Mouse (Mus musculus) cerebellum, postnatal 10 days (tissue): Measurements from ENCODE around the gene Gch1.

Experiments used
- DNase-seq, 2 experiments: peaks; one replicate each; pipeline ENCODE4 v3.0.0; 2021; ENCODE audit warnings: mixed read lengths in 2 of 2

Gch1 gene

DNA sequence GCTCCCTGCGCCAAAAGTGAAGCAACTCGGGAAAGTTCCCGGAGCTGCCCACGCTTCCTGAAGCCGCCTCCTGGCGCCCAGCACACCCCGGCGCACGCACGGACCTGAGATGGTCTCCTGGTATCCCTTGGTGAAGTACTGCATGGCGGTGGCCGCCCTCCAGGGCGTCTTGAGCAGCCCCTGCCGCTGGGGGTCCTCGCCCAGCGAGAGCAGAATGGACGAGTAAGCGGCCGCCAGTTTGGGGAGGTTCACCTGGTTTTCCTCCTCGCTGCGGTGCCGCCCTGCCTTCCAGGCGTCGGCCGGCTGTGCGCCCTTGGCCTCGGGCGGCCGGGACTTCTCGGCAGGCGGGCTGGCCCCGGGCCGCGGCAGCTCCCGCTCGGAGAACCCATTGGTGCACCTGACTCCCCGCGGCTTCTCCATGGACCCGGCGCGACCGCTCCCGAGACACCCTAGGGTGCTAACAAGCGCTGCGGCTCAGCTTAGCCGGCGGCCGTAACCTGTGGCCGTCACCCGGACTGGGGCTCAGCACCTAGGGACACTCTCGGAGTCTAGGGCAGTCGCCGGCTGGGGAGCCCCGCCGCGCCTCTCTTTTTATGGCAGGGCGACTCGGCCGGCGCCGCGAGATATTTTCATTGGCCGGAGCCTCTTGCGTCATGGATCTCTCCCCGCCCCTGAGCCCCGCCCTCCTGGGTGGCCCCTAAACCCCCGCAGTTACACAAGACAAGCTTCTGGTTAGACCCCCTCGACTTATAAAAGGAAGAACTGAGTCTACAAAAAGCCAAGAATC is at the start of gene Gch1:
Gene Gch1, minus strand, starts transcription at position 566 of the 787 bp plus-strand sequence.
- peak; percentile 76 to 85 for DNase-seq

DNA sequence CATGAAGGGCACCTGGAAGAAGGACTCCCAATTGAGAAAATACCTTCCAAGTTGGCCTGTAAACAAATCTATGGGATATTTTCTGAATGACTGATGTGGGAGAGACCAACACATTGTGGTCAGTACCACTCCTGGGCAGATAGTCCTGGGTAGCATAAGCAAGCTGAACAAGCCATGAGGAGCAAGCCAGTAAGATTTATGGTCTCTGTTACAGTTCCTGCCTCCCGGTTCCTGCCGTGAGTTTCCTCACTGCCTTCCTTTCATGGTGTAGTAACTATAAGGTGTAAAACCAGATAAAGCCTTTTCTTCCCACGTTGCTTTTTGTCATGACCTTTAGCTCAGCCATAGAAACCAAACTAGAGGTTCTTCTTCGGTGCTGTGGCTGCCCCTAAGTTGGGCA is 48.1 kb upstream of the Gch1 start:
- no peak for DNase-seq

DNA sequence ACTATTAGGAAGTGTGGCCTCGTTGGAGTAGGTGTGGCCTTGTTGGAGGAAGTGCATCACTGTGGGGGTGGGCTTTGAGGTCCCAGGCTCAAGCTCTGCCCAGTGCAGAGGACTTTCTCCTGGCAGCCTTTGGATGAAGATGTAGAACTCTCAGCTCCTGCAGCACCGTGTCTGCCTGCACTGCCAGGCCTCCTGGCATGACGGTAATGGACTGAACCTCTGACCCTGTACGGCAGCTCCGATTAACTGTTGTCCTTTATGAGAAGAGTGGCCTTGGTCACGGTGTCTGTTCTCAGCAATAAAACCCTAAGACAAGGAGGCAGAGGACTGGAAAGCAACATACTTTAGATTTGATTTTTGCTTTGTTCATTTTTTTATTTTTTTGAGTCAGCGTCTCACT is 47.3 kb upstream of the Gch1 start:
- DNase-seq: no peak

DNA sequence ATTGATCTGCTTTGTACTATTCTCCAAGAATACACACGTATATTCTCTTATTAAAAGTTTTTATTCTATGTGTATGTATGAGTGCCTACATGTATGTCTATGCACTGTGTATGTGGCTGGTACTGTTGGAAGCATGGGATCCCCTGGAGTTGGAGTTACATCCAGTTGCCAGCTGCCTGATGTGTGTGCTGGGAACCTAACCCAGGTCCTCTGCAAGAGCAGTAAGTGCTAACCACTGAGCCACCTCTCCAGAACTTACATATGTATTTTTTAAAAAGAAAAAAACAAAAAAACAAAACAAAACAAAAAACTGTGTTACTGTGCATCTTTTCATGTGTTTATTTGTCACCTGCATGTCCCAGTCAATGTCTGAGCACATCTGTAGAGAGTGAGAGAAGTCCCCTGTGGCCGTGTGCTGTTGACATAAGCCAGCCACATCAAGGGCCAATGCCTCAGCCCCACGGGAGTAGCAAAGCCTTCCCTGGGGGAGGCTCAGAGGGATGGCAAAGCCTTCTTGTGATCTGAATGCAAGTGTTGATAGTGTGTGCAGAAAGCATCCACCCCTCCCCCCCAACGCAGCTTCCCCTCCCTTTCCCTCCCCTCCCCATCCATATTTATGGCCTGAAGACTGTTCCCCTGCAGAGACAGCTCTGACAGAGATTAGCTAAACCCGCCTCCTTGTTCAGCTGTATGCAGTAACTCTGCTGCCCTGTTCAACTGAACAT is 45.5 kb upstream of the Gch1 start:
- DNase-seq: no peak

DNA sequence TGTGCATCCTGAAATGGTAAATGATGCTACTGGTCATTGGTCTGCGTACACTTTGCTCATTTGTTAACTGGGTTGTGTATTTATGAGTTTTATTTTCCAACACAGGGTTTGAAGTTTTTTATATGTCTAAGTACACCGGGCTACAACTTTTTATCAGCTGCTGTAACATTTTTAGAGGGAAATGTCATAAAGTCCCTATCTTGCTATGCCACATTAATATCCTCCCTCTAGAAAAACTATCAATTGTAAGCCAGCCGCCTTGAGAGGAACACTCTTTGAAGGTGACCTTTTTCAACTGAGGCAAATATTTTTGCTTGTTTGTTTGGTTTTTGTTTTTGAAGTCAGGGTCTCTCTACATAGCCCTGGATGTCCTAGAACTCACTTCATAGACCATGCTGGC is 44.8 kb upstream of the Gch1 start:
- DNase-seq: no peak

DNA sequence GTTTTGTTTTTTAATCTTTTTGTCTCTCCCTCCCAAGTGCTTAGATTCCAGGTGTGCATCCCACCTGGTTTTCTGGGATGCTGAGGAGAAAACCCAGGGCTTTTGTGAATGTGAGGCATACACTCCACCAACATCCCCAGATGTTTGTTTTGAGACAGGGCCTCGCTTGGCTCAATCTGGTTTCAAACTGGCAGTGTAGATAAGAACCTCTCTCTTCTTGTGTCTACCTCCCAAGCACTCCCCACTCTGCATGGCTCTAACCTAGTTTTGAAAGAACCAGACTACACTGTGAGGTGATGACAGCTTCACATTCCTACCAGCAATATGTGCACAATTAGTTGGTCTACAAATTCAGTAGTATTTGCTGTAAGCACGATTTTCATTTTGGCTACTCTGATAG is 44.4 kb upstream of the Gch1 start:
- DNase-seq: no peak

DNA sequence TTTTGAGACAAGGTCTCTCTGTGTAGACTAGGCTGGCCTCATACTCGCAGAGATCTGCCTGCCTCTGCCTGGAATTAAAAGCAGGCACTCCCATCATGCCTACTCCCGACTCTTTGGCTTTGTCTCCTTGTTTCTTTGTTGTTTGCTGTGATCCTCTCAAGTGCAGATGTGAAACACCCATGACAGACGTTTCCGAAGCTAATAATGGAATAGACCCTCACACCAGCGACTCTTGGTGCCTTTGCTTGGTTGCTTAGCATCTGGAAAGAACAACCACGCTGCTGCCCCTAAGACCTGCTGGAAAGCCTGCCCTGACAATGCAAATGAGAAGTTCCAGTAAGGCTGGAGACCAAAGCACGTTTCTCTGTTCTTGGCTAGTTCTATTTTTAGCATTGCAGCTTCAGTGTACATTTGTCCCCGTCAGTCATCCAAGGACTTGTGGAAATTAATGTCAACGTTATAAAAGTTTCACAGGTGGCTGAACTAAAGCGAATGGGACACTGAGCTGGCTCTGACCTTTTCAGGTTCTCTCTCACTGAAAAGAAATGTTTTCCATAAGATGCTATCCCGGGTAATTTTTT is 40.7 kb upstream of the Gch1 start:
- DNase-seq: no peak

DNA sequence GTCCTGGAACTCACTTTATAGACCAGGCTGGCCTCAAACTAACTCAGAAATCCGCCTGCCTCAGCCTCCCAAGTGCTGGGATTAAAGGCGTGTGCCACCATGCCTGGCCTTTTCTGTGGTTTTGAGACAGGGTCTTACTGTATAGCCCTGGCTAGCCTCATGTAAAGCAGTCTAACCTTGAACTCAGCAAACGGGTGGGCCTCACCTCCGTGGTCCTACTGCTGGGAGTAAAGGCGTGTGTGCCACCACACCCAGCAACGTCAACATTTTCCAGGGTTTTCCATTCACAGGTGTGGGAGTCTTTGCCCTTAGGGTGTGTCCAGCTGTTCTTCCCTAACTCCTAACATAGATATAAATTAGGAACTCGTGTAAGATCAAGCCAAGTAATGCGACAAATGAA is 36.7 kb upstream of the Gch1 start:
- no peak for DNase-seq

DNA sequence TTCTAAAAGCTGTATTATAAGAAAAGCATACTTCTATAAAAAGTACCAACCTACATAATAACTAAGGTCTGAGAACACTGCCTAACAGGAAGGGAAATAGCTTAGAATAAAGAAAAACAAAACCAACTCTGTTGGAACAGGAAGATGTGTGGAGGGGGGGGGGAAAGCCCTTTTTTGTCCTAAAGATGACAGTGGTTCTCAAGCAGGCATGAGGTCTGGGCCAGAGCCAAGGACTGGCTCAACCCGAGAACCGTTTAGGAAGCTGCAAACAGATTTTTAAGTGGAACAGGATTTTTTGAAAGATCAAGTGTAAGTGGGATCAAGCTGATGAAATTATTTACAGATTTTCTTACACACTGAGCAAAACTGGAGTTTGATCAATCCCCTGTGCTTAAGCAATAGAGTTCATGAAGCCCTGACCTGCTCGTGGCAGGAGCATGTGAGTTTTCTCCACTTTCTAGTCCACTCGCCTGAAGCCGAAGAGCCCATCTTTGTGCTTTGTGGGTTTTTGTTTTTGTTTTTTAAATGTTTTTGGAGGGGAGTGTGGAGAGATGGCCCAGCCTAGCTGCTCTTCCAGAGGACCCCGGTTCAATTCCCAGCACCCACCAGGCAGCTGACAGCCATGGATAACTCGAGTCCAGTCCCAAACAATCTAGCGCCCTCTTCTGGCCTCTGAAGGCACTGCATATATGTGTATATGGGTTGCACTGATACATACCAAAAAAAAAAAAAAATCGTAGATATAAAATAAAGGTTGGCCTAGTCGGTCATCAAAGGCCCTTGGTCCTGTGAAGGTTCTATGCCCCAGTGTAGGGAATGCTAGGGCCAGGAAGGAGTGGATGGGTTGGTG is 35.5 kb upstream of the Gch1 start:
- DNase-seq: peak; percentile 7 to 8

DNA sequence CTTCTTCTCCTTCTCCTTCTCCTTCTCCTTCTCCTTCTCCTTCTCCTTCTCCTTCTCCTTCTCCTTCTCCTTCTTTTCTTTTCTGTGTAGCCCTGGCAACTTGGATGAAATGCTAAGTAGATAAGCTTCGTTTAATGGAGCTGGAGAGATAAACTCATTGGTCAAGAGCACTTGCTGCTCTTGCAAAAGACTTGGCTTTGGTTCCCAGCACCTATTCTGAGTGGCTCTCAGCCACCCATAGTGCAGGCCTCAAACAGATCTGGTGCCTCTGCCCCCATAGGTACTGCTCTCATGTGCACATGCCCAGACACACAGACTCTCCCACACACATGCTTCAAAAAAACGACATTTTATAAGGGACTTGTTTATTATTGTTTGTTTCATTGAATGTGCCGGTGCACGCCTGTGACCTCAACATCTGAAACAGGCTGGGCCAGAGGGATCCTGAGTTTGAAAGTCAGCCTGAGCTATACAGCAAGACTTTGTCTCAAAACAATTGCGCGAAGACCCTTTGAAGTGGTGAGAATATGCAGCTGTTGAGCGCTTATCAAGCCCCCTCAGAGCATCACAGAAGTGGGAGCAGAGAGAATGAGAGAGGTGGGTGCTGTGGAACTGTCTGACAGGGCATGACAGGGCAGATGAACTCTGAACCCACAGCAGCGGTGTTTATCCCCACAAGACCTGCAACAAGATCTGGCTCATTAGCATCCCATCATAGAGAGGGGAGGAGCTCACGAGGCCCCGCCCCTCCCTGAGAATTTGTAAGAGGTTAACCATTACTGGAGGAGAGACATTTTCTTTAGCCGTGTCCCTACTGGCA is 33.6 kb upstream of the Gch1 start:
- DNase-seq: no peak

DNA sequence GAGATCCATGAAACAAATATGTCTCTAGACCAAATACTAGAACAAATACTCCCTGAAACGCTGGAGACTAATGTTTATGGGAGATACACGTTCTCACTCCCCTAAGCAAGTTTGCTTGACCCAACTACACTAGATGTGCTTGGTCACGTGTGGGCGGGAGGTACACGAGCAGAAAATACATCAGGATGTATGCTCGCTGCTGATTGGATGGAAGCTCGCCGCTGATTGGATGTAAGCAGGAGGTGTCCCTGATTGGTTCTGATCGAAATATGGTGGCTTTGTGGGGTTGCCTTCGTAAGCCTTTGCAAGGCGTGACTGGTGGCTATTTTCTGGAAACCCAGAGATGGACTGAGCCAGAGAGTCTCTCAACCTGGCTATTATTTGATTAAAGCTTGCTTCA is 32.4 kb upstream of the Gch1 start:
- DNase-seq: no peak

DNA sequence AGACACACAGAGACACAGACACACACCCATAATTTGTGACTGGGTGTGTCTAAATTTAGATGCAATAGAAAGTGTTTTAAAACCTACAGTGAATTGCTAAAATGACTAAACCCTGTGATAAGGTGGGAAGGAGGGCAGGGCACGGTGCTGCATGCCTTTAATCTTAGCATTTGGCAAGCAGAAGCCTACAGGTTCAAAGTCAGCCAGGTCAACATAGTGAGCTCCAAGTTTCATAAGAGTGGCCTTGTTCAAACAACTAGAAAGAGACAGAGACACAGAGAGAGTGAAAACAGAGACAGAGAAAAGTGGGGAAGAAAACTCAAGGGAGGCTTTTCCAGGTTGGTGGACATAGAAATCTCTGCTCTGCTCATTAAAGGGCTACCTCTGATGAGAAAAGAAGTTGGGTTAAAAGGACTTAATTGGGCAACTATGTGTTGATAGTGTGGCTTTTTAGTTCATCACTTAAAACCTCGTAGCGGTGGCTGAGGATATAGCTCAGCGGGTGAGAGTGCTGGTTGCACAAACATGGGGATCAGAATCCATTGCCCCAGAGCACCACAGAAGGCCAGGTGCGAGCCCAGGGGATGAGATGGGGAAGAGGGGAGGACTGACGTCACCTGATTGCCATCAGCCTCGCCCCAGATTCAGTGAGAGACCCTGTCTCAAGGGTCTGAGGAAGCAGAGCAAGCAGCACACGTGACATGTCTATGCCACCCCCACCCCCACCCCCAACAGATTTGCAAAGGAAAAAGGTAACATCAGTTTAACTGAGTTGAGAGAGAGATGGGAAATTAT is 31.2 kb upstream of the Gch1 start:
- DNase-seq: no peak

DNA sequence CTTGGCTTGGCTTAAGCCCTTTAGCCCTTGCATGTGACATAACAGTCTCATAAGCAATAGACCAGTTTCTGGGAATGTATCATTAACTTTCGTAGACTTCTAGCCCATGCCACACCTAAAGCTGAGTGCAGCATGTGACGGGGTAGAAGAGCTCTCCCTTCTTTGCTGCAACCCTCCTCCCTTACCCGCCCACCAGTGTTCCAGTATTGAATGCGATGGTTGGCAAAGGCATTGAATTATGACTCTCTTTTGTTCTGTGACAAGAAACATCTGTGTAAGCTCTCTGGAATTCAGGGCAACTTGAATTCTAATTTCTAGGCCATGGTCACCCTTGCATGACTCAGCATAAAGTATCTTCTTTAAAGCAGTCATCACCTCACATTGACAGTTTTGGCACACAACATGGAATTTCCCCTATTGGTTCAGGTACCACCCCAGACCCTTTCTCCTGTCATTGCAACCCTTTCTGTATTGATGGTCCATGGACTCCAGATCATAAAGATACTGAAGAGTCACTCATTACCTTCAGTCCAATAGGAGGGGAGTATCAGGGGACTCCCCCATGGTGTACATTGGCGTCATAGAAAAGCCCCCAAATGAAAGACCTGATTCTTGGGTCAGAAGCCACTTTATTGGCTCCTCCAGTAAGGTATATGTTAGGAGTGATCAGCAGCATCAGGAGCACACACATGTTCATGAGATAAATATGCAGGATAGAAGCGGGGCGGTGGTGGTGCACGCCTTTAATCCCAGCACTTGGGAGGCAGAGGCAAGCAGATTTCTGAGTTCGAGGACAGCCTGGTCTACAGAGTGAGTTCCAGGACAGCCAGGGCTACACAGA is 29.8 kb upstream of the Gch1 start:
- DNase-seq: no peak

DNA sequence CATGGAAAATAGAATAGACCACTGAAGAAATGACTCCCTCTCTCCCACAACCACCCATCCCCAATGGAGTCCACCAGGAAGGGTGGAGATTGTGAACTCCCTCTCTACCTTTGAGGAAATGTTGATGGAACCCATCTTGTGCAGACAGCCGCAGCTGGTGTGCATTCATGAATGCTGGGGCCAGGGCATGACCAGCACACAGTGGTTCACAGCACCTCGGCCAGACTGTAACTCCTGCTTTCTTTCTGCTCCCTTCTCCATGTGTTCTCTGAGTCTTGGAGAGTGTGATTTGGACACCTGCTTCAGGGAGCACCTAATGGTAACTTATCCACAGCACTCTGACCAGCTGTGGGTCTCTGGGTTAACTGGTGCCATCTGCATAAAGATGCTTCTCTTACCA is 27.3 kb upstream of the Gch1 start:
- no peak for DNase-seq

DNA sequence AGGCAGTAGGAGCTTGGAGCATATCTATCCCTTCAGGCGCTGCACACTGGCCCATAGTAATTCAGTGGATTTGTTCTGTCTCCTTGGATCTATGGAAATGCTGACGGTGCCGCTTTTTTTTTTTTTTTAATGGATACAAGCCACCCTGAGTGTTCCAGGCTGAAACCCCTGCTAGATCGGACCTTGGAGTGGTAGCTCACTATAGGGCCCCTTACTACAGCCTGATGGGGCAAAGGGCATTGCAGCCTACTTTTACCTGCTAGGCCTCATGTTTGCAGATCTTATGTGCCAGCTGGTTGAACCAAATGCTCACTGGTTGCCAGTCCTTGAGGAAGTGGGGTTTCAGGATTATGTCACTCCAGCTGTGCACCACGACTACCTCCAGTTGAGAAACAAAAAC is 25.2 kb upstream of the Gch1 start:
- DNase-seq: no peak

DNA sequence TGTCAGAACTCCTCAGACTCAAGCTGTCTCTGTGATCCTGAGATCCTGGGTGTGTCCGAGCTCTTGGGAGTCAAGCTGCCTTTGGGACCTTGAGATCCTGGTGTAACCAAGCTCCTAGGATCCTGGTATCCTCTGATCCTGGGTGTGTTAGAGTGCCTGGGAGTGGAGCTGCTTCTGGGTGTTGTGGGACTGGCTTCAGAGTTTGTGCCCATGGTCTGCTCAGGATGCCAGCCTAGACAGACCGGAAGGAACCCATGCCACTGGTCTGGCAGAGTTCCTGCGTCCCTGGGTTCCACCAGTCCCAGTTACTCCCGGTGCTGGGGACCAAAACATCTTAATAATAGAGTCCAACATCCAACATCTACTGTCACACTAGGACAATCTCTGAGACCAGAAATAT is 24.1 kb upstream of the Gch1 start:
- no peak for DNase-seq

DNA sequence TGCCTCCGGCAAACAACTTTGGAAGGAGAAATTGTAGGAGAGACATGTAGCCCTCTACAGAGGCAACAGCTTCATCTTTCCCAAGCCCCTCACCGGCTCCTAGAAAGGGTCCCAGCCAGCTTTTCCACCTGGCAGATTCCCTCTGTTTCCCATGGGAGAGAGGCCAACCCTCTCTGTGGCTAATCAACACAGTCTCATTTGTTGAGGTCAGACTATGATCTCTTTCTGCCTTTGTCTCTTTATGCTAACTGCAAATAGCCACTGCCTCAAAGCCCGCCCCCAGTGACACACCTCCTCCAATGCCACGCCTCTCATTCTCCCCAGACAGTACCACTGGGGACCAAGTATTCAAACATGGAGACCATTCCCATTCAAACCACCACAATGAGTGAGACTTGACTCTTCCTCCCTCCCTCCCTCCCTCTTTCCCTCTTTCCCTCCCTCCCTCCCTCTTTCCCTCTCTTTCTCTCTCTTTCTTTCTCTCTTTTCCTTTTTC is 20.5 kb upstream of the Gch1 start:
- DNase-seq: no peak

DNA sequence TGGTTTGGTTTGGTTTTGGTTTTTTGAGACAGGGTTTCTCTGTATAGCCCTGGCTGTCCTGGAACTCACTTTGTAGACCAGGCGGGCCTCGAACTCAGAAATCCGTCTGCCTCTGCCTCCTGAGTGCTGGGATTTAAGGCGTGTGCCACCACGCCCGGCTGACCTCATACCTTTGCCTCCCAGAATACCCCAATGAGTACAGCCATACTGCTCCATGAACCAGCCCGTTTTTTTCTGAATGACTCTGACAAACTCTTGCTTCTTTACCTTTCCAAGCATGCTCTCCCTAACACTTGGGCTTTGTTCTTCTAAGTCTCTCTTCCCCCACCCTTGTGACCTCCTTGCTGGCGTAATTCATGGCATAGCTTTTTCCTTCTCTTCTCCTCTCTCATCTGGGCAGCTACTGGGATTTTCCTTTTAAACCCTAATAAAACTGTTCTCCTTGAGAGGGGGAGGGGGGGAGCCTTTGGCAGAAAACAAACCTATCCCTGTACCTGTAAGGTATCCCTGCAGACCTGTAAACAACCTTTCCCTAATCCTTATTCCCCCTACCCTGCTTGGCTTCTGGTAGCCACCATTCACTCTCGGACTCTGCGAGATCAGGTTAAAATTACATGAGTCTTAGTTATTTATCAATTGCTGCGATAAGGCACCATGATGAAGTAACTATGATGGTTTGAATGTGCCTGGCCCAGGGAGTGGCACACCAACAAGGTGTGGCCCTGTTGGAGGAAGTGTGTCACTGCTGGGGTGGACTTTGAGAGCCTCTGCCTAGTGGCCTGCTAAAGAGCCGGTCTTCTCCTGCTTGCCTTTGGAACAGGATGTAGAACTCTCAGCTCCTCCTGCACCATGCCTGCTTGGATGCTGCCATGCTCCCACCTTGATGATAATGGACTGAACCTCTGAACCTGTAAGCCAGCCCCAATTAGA is 19.6 kb upstream of the Gch1 start:
- DNase-seq: no peak

DNA sequence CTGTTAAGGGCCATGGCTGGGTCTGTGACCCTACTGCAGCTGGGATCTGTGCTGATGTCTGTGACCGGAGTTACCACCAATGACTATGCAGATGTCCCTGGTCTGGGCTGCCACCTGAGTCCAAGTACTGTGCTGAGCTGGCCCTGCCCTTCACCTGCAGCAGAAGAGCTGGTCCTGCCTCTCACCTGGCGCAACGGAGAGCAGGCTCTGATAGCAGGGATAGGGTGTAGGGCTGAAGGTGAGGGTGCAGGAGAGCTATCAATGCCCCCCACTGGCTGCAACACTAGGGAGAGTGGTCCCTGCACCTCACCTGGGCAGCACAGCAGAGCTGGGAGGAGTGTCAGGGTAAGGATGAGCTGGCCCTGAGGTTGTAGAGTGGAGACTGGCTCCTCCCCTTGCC is 17.4 kb upstream of the Gch1 start:
- no peak for DNase-seq
